Comparison of ENCODE assay signal across 20 mouse cellular contexts in genomic region chr3:30093005-30093404, GRCm38 (mm10).
DNase-seq lines count a peak whose midpoint lies in the region; ATAC-seq and TF ChIP-seq lines count a peak whose summit lies in the region.
"Had no signal": no experiment of that assay in that cellular context is flagged by ENCODE, and none has a peak within 500 bp of the region (broad histone marks: within the 10 kb centered on the region; RNA-seq: fewer than 3 reads in every experiment).

No protein-coding gene starts in this region.

- intact Hi-C loops in gastrocnemius, adult 2 months (cut with DNase I): no loop called here

- H3K27me3 ChIP-seq in lung, postnatal 0 days (replicated peaks; ENCODE audit: insufficient read depth, low read length): no peaks in the 10 kb centered on the region
- no peaks in the 10 kb centered on the region for H3K27me3 ChIP-seq in limb, embryonic 10.5 days (ENCODE audit: low read depth, poor library complexity, severe bottlenecking)
- H3K27me3 ChIP-seq in forebrain, embryonic 11.5 days (ENCODE audit: control insufficient read depth, insufficient read depth, low read length): no peaks in the 10 kb centered on the region
- no peaks in the 10 kb centered on the region for H3K27me3 ChIP-seq in forebrain, embryonic 12.5 days
- H3K27me3 ChIP-seq: embryonic facial prominence, embryonic 13.5 days; intestine, embryonic 15.5 days; limb, embryonic 15.5 days had no signal

- no peak overlapping the region for H3K27ac ChIP-seq in gastrocnemius, adult 2 months
- H3K27ac ChIP-seq in lung, postnatal 0 days (ENCODE audit: low read length): no peak overlapping the region
- H3K27ac ChIP-seq in limb, embryonic 10.5 days: peak overlapping the region; percentile 70; the same call in 1 of the 2 replicates
- no peak overlapping the region for H3K27ac ChIP-seq in forebrain, embryonic 11.5 days (ENCODE audit: low read depth, low read length)
- H3K27ac ChIP-seq in forebrain, embryonic 12.5 days: no peak overlapping the region
- H3K27ac ChIP-seq: embryonic facial prominence, embryonic 13.5 days; heart, embryonic 10.5 days; intestine, embryonic 15.5 days; limb, embryonic 15.5 days; liver, embryonic 14.5 days had no signal

- 22% methylated on average over 1 of the region's 1 CpGs for WGBS in lung, postnatal 0 days
- 83% methylated on average over 1 of the region's 1 CpGs for WGBS in limb, embryonic 10.5 days
- 78% methylated on average over 1 of the region's 1 CpGs for WGBS in forebrain, embryonic 11.5 days
- 79% methylated on average over 1 of the region's 1 CpGs for WGBS in forebrain, embryonic 12.5 days

- no peak for TF ChIP-seq EP300 in lung, postnatal 0 days (IDR thresholded peaks at IDR 0.05)

- no peak overlapping the region for H3K9ac ChIP-seq in lung, postnatal 0 days (replicated peaks; ENCODE audit: low read depth)
- no peak overlapping the region for H3K9ac ChIP-seq in forebrain, embryonic 11.5 days (ENCODE audit: low read length)
- H3K9ac ChIP-seq in forebrain, embryonic 12.5 days: no peak overlapping the region
- H3K9ac ChIP-seq: embryonic facial prominence, embryonic 13.5 days; intestine, embryonic 15.5 days; limb, embryonic 15.5 days; liver, embryonic 14.5 days; lung, embryonic 14.5 days had no signal

- H3K4me1 ChIP-seq in lung, postnatal 0 days (ENCODE audit: insufficient read depth, low read depth, low read length): peaks cover 8% of the 10 kb centered on the region; the same call in 1 of the 2 replicates
- H3K4me1 ChIP-seq in limb, embryonic 10.5 days: peaks cover 45% of the 10 kb centered on the region
- no peaks in the 10 kb centered on the region for H3K4me1 ChIP-seq in forebrain, embryonic 11.5 days (replicated peaks; ENCODE audit: control insufficient read depth, insufficient read depth, low read length)
- H3K4me1 ChIP-seq in forebrain, embryonic 12.5 days: no peaks in the 10 kb centered on the region
- H3K4me1 ChIP-seq: embryonic facial prominence, embryonic 13.5 days; intestine, embryonic 15.5 days had no signal

- no peaks in the 10 kb centered on the region for H3K9me3 ChIP-seq in lung, postnatal 0 days (ENCODE audit: low read length)
- H3K9me3 ChIP-seq in limb, embryonic 10.5 days (replicated peaks): no peaks in the 10 kb centered on the region
- H3K9me3 ChIP-seq in forebrain, embryonic 11.5 days (ENCODE audit: control insufficient read depth, low read length): no peaks in the 10 kb centered on the region
- no peaks in the 10 kb centered on the region for H3K9me3 ChIP-seq in forebrain, embryonic 12.5 days
- H3K9me3 ChIP-seq: embryonic facial prominence, embryonic 13.5 days; heart, embryonic 10.5 days; intestine, embryonic 15.5 days; limb, embryonic 15.5 days had no signal

- H3K4me2 ChIP-seq in lung, postnatal 0 days (replicated peaks; ENCODE audit: low read depth, low read length): no peak overlapping the region
- no peak overlapping the region for H3K4me2 ChIP-seq in forebrain, embryonic 11.5 days (ENCODE audit: low read depth, low read length, severe bottlenecking)
- no peak overlapping the region for H3K4me2 ChIP-seq in forebrain, embryonic 12.5 days
- H3K4me2 ChIP-seq: embryonic facial prominence, embryonic 13.5 days; intestine, embryonic 15.5 days; limb, embryonic 15.5 days; lung, embryonic 14.5 days; midbrain, embryonic 11.5 days had no signal

- 0 out of 2 replicates have a peak, but pooled peaks have one; percentile 37 for ATAC-seq in lung, postnatal 0 days
- ATAC-seq in forebrain, embryonic 11.5 days (replicated peaks; ENCODE audit: low FRiP score): no peak
- no peak for ATAC-seq in forebrain, embryonic 12.5 days (ENCODE audit: low FRiP score)
- ATAC-seq: forebrain, embryonic 16.5 days; hindbrain, embryonic 16.5 days; intestine, embryonic 15.5 days had no signal

- H3K4me3 ChIP-seq in gastrocnemius, adult 2 months: no peak overlapping the region
- no peak overlapping the region for H3K4me3 ChIP-seq in lung, postnatal 0 days (ENCODE audit: low read depth, low read length)
- no peak overlapping the region for H3K4me3 ChIP-seq in limb, embryonic 10.5 days
- H3K4me3 ChIP-seq in forebrain, embryonic 11.5 days (ENCODE audit: low read depth, low read length): no peak overlapping the region
- no peak overlapping the region for H3K4me3 ChIP-seq in forebrain, embryonic 12.5 days (replicated peaks)
- H3K4me3 ChIP-seq: embryonic facial prominence, embryonic 13.5 days; heart, embryonic 10.5 days; intestine, embryonic 15.5 days; limb, embryonic 15.5 days had no signal

- no peak for TF ChIP-seq CTCF in gastrocnemius, adult 2 months (IDR thresholded peaks at IDR 0.05)
- TF ChIP-seq CTCF in lung, postnatal 0 days (IDR thresholded peaks at IDR 0.05): no peak

- no peaks in the 10 kb centered on the region for H3K36me3 ChIP-seq in lung, postnatal 0 days (ENCODE audit: insufficient read depth, low read length)
- H3K36me3 ChIP-seq in limb, embryonic 10.5 days: no peaks in the 10 kb centered on the region
- no peaks in the 10 kb centered on the region for H3K36me3 ChIP-seq in forebrain, embryonic 11.5 days (ENCODE audit: control insufficient read depth, insufficient read depth, low read length)
- no peaks in the 10 kb centered on the region for H3K36me3 ChIP-seq in forebrain, embryonic 12.5 days (replicated peaks)
- H3K36me3 ChIP-seq: embryonic facial prominence, embryonic 13.5 days; heart, embryonic 10.5 days; intestine, embryonic 15.5 days; limb, embryonic 15.5 days had no signal

- DNase-seq in gastrocnemius, adult 2 months: peak; percentile 24
- DNase-seq in gastrocnemius, postnatal 4 days (ENCODE audit: low spot score in 2 of 2): no peak
- peak; percentile 40 for DNase-seq in lung, postnatal 0 days (ENCODE audit: low spot score)
- DNase-seq in lung, postnatal 4 days: no peak
- no peak for DNase-seq in limb, embryonic 10.5 days (ENCODE audit: low spot score)
- DNase-seq in forebrain, embryonic 11.5 days (ENCODE audit: low spot score): no peak
- DNase-seq: cerebellum, adult 2 months; cerebellum, postnatal 25 days; embryo, embryonic 11 days; gastrocnemius, postnatal 25 days had no signal

Comparison
In these comparisons a context has a peak if more than half of its experiments do, and no peak if none do; other contexts are left out.
1. DNase-seq: peak in gastrocnemius, adult 2 months (single experiment) and lung, postnatal 0 days (single experiment); none in gastrocnemius, postnatal 4 days (0 of 2), lung, postnatal 4 days (0 of 2), limb, embryonic 10.5 days (single experiment) and forebrain, embryonic 11.5 days (single experiment).